Mouse (Mus musculus) megakaryocyte, adult 5-6 weeks (primary cell): ENCODE results near the gene Fn1. TPM values are rescaled to one million over a fixed set of nuclear protein-coding genes. Genes with fewer than 3 reads are reported as not detected.

Experiments
- ATAC-seq: 2 replicates; pipeline ENCODE4 v1.8.0; 2016; ENCODE audit warnings: mild to moderate bottlenecking, inconsistent platforms; ENCODE audit not compliant: poor library complexity, severe bottlenecking
- total RNA-seq, 2 experiments: library from RNA; stranded (forward) in 1 of 2; stranded (reverse) in 1 of 2; fragments of 153-499, 151-499 nt in 1 of 2; fragments of 221-1000, 200-1000 nt in 1 of 2; gene quantifications; 2 replicates each; pipeline versions ENCODE4 v1.2.3 to v1.2.4; 2015 to 2017

The Fn1 gene
- total RNA-seq, 2 experiments from 2014 or later = 1,132 to 1,924 TPM

GRCm38 (mm10) chr1:71651315-71651714 is 1.7 kb downstream of the Fn1 start:
- ATAC-seq = no peak

GRCm38 (mm10) chr1:71650741-71651140 is 2.3 kb downstream of the Fn1 start:
- no peak for ATAC-seq

- no peak for ATAC-seq
Observed at GRCm38 (mm10) chr1:71648166-71648565, 4.8 kb downstream of the Fn1 start.

- ATAC-seq = no peak
Observed at GRCm38 (mm10) chr1:71646774-71647173, 6.2 kb downstream of the Fn1 start.

- no peak for ATAC-seq
Observed at GRCm38 (mm10) chr1:71645999-71646398, 7.0 kb downstream of the Fn1 start.

GRCm38 (mm10) chr1:71645466-71645865 is 7.5 kb downstream of the Fn1 start:
- no peak for ATAC-seq

GRCm38 (mm10) chr1:71642794-71643193 is 10.2 kb downstream of the Fn1 start:
- no peak for ATAC-seq

GRCm38 (mm10) chr1:71641206-71641605 is 11.8 kb downstream of the Fn1 start:
- ATAC-seq = no peak

- ATAC-seq = no peak
Observed at GRCm38 (mm10) chr1:71640157-71640556, 12.8 kb downstream of the Fn1 start.

- ATAC-seq = no peak
Observed at GRCm38 (mm10) chr1:71636665-71637064, 16.3 kb downstream of the Fn1 start.

- no peak for ATAC-seq
Observed at GRCm38 (mm10) chr1:71636116-71636515, 16.9 kb downstream of the Fn1 start.

GRCm38 (mm10) chr1:71635101-71636014 is 17.6 kb downstream of the Fn1 start:
- no peak for ATAC-seq

GRCm38 (mm10) chr1:71634471-71634981 is 18.5 kb downstream of the Fn1 start:
- ATAC-seq = no peak

- ATAC-seq = no peak
Observed at GRCm38 (mm10) chr1:71632387-71632786, 20.6 kb downstream of the Fn1 start.

- ATAC-seq = no peak
Observed at GRCm38 (mm10) chr1:71631811-71632210, 21.2 kb downstream of the Fn1 start.

GRCm38 (mm10) chr1:71630243-71630642 is 22.8 kb downstream of the Fn1 start:
- ATAC-seq = no peak

- ATAC-seq = no peak
Observed at GRCm38 (mm10) chr1:71623625-71624024, 29.4 kb downstream of the Fn1 start.

- ATAC-seq = no peak
Observed at GRCm38 (mm10) chr1:71621526-71621925, 31.5 kb downstream of the Fn1 start.

- ATAC-seq = no peak
Observed at GRCm38 (mm10) chr1:71614545-71615246, 38.3 kb downstream of the Fn1 start.

GRCm38 (mm10) chr1:71612256-71612655 is 40.7 kb downstream of the Fn1 start:
- ATAC-seq = no peak

GRCm38 (mm10) chr1:71609916-71610315 is 43.1 kb downstream of the Fn1 start:
- no peak for ATAC-seq
